Mouse (Mus musculus) small intestine, adult 2 months (tissue): ENCODE results near the gene Zfand4. TPM values are rescaled to one million over a fixed set of nuclear protein-coding genes. Genes with fewer than 3 reads are reported as not detected.

Experiments used
- H3K27ac ChIP-seq: fragments of 200-500 bp; 2 replicates; pipeline ENCODE4 v1.5.1; 2012; ENCODE audit warnings: low read depth, low read length, control low read depth, inconsistent platforms; ENCODE audit not compliant: insufficient read depth
- H3K27me3 ChIP-seq: fragments of 200-500 bp; 2 replicates; pipeline ENCODE4 v1.6.1; 2012; ENCODE audit warnings: mild to moderate bottlenecking, moderate library complexity, low read length, inconsistent platforms; ENCODE audit not compliant: control insufficient read depth, insufficient read depth
- H3K36me3 ChIP-seq: fragments of 200-500 bp; 2 replicates; pipeline ENCODE4 v1.6.1; 2012; ENCODE audit warnings: mild to moderate bottlenecking, low read length, control low read depth, inconsistent platforms; ENCODE audit not compliant: control insufficient read depth, insufficient read depth
- H3K4me1 ChIP-seq: fragments of 200-500 bp; 2 replicates; pipeline ENCODE4 v1.6.1; 2012; ENCODE audit warnings: low read length, inconsistent platforms, mixed read lengths; ENCODE audit not compliant: control insufficient read depth, insufficient read depth, insufficient read length
- H3K4me3 ChIP-seq: fragments of 200-500 bp; 2 replicates; pipeline ENCODE4 v1.5.1; 2012; ENCODE audit warnings: low read depth, mild to moderate bottlenecking, control low read depth, inconsistent platforms, low read length, moderate library complexity
- CTCF ChIP-seq: fragments of 200-500 bp; IDR thresholded peaks from 2 replicates; pipeline ENCODE4 v1.5.1; 2012; ENCODE audit warnings: low read depth, mild to moderate bottlenecking, control low read depth, inconsistent platforms, low read length, moderate library complexity, mixed read lengths; ENCODE audit not compliant: insufficient replicate concordance, insufficient read length; ENCODE audit errors: extremely low read depth
- POLR2A ChIP-seq: fragments of 200-500 bp; IDR thresholded peaks from 2 replicates; pipeline ENCODE4 v1.6.1; 2012; ENCODE audit warnings: low read depth, mild to moderate bottlenecking, control low read depth, inconsistent platforms, low read length, moderate library complexity
- WGBS: fragments of 180-500 bp; shearing (Covaris S2); methylation state at CpG from one replicate; pipeline ENCODE4 v1.1.7; 2018; 5-methylcytosine and 5-hydroxymethylcytosine counted together
- polyA plus RNA-seq: library from polyadenylated mRNA; depleted of rRNA; stranded (reverse); fragments of >200 nt; gene quantifications from 2 replicates; pipeline ENCODE4 v1.2.3, GENCODE M21; 2012

The Zfand4 gene
- polyA plus RNA-seq, 1 experiment = 0.05 TPM

GRCm38 (mm10) chr6:116259649-116260048, 4.4 kb upstream of the Zfand4 start:
- H3K27me3 ChIP-seq = no peaks in the 10 kb centered on the region
- TF ChIP-seq POLR2A (no peak), CTCF (no peak)
- H3K4me1 ChIP-seq = no peaks in the 10 kb centered on the region
- no peak overlapping the region for H3K27ac ChIP-seq
- 97% methylated on average over 4 of the region's 4 CpGs for WGBS
- H3K4me3 ChIP-seq = no peak overlapping the region
- peaks cover 32% of the 10 kb centered on the region for H3K36me3 ChIP-seq

- WGBS = 92% methylated on average over 5 of the region's 5 CpGs
Measured at GRCm38 (mm10) chr6:116260481-116260880, 3.5 kb upstream of the Zfand4 start.

GRCm38 (mm10) chr6:116262824-116263223, 1.2 kb upstream of the Zfand4 start:
- Histone ChIP-seq H3K4me3 (no peak overlapping the region), H3K27ac (no peak overlapping the region), H3K4me1 (no peaks in the 10 kb centered on the region), H3K27me3 (no peaks in the 10 kb centered on the region), H3K36me3 (peaks cover 15% of the 10 kb centered on the region)
- TF ChIP-seq CTCF (no peak), POLR2A (no peak)
- WGBS = 91% methylated on average over 1 of the region's 1 CpGs

More at GRCm38 (mm10) chr6:116260481-116260880, 3.5 kb upstream of the Zfand4 start:
- Histone ChIP-seq H3K27me3 (no peaks in the 10 kb centered on the region), H3K4me1 (no peaks in the 10 kb centered on the region), H3K36me3 (peaks cover 27% of the 10 kb centered on the region), H3K4me3 (no peak overlapping the region), H3K27ac (no peak overlapping the region)
- TF ChIP-seq CTCF = no peak
- no peak for TF ChIP-seq POLR2A

GRCm38 (mm10) chr6:116264836-116265235, 814 bp downstream of the Zfand4 start:
- Histone ChIP-seq H3K4me3 (no peak overlapping the region), H3K4me1 (no peaks in the 10 kb centered on the region), H3K36me3 (peaks cover 8% of the 10 kb centered on the region), H3K27me3 (no peaks in the 10 kb centered on the region), H3K27ac (no peak overlapping the region)
- WGBS = 84% methylated on average over 11 of the region's 11 CpGs
- TF ChIP-seq POLR2A = no peak
- no peak for TF ChIP-seq CTCF

GRCm38 (mm10) chr6:116265603-116266002, 1.6 kb downstream of the Zfand4 start:
- Histone ChIP-seq H3K36me3 (peaks cover 6% of the 10 kb centered on the region), H3K27ac (no peak overlapping the region), H3K4me3 (no peak overlapping the region), H3K27me3 (no peaks in the 10 kb centered on the region), H3K4me1 (no peaks in the 10 kb centered on the region)
- WGBS = 83% methylated on average over 4 of the region's 4 CpGs
- TF ChIP-seq POLR2A (no peak), CTCF (no peak)

GRCm38 (mm10) chr6:116266273-116267109, 2.5 kb downstream of the Zfand4 start:
- WGBS = 67% methylated on average over 11 of the region's 11 CpGs
- Histone ChIP-seq H3K27ac (no peak overlapping the region), H3K27me3 (no peaks in the 10 kb centered on the region), H3K36me3 (peaks cover 2% of the 10 kb centered on the region; the same call in 1 of the 2 replicates), H3K4me1 (no peaks in the 10 kb centered on the region), H3K4me3 (no peak overlapping the region)
- TF ChIP-seq CTCF = no peak
- TF ChIP-seq POLR2A = no peak

- no peak overlapping the region for H3K4me3 ChIP-seq
- H3K27ac ChIP-seq = no peak overlapping the region
- no peak for TF ChIP-seq POLR2A
- no peak for TF ChIP-seq CTCF
- H3K4me1 ChIP-seq = no peaks in the 10 kb centered on the region
- peaks cover 2% of the 10 kb centered on the region; the same call in 1 of the 2 replicates for H3K36me3 ChIP-seq
- WGBS = 92% methylated on average over 1 of the region's 1 CpGs
- no peaks in the 10 kb centered on the region for H3K27me3 ChIP-seq
Measured at GRCm38 (mm10) chr6:116267110-116267423, 3.0 kb downstream of the Zfand4 start.

- H3K4me1 ChIP-seq = no peaks in the 10 kb centered on the region
- H3K27ac ChIP-seq = no peak overlapping the region
- no peak for TF ChIP-seq CTCF
- TF ChIP-seq POLR2A = no peak
- whole genome bisulfite sequencing = 69% methylated on average over 4 of the region's 4 CpGs
- H3K27me3 ChIP-seq = no peaks in the 10 kb centered on the region
- H3K36me3 ChIP-seq = no peaks in the 10 kb centered on the region
- H3K4me3 ChIP-seq = no peak overlapping the region
Measured at GRCm38 (mm10) chr6:116275695-116276094, 11.7 kb downstream of the Zfand4 start.
